Mouse (Mus musculus) limb, embryonic 11.5 days (tissue): ENCODE measurements around the gene Kif13a. TPM values are rescaled to one million over a fixed set of nuclear protein-coding genes. Genes with fewer than 3 reads are reported as not detected.

Source experiments
- ATAC-seq: fragments of 200-750 bp; cut with Nextera tagmentation; 2 replicates; pipeline ENCODE4 v1.8.0; 2017; ENCODE audit warnings: low read depth; ENCODE audit not compliant: insufficient number of reproducible peaks, low FRiP score, low TSS enrichment
- DNase-seq: peaks from one replicate; pipeline ENCODE4 v3.0.0-alpha.2; 2015; ENCODE audit warnings: low spot score
- H3K27ac ChIP-seq: fragments of 300-500 bp; sonication (generic); replicated peaks from 2 replicates; pipeline ENCODE4 v1.5.1; 2014; ENCODE audit warnings: low read depth, mild to moderate bottlenecking, low read length
- H3K27me3 ChIP-seq: fragments of 300-500 bp; sonication (generic); 2 replicates; pipeline ENCODE4 v1.6.1; 2014; ENCODE audit warnings: mild to moderate bottlenecking, low read length, mixed read lengths; ENCODE audit not compliant: control insufficient read depth, insufficient read depth
- H3K36me3 ChIP-seq: fragments of 300-500 bp; sonication (generic); 2 replicates; pipeline ENCODE4 v1.6.1; 2014; ENCODE audit warnings: mild to moderate bottlenecking, low read length, moderate library complexity, mixed read lengths; ENCODE audit not compliant: control insufficient read depth, insufficient read depth
- H3K4me1 ChIP-seq: fragments of 300-500 bp; sonication (generic); 2 replicates; pipeline ENCODE4 v1.6.1; 2014; ENCODE audit warnings: low read length, mixed read lengths; ENCODE audit not compliant: control insufficient read depth, insufficient read depth
- H3K4me2 ChIP-seq: fragments of 300-500 bp; sonication (generic); 2 replicates; pipeline ENCODE4 v1.6.1; 2014; ENCODE audit warnings: low read depth, mild to moderate bottlenecking, moderate library complexity; ENCODE audit not compliant: severe bottlenecking
- H3K4me3 ChIP-seq: fragments of 300-500 bp; sonication (generic); 2 replicates; pipeline ENCODE4 v1.5.1; 2014; ENCODE audit warnings: low read depth, low read length
- H3K9ac ChIP-seq: fragments of 300-500 bp; sonication (generic); 2 replicates; pipeline ENCODE4 v1.6.1; 2014; ENCODE audit warnings: mild to moderate bottlenecking, low read length
- H3K9me3 ChIP-seq: fragments of 300-500 bp; sonication (generic); 2 replicates; pipeline ENCODE4 v1.6.1; 2016; ENCODE audit warnings: low read length; ENCODE audit not compliant: control insufficient read depth
- WGBS: fragments of 180-500 bp; shearing (Covaris S2); extraction: QIAGEN DNeasy Blood & Tissue Kit; methylation state at CpG from one replicate; pipeline ENCODE4 v1.1.7; 2014; 5-methylcytosine and 5-hydroxymethylcytosine counted together
- polyA plus RNA-seq: library from polyadenylated mRNA; unstranded; fragments of >200 nt; fragmentation: Nextera tagmentation; extraction: Ambion mirVana; gene quantifications from 2 replicates; pipeline ENCODE4 v1.2.1, GENCODE M21; 2014

Kif13a gene
- polyA plus RNA-seq, 1 experiment from 2014 or later = 14.2 TPM

DNA sequence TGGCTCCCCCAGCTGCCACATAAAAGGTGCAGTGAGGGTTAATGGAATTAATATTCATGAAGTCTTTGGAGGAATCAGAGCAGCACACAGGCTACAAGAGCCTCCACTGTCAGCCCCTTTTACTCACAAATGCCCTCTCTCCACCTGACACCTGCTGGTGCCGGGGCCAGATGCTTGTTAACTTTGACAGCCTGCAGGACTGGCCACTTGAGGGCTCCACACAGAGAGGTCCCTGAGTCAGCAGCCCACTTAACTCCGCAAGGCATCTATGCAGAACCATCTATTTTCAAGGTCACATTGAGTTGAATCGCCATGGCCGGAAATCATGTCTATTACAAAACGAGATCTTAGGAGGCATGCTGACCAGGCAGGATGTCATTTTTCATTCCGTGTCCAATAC is 57.5 kb downstream of the Kif13a start:
- Histone ChIP-seq H3K36me3 (no peaks in the 10 kb centered on the region), H3K4me3 (no peak overlapping the region), H3K27ac (no peak overlapping the region), H3K4me2 (no peak overlapping the region), H3K27me3 (no peaks in the 10 kb centered on the region), H3K9ac (no peak overlapping the region), H3K9me3 (no peaks in the 10 kb centered on the region), H3K4me1 (peaks cover 5% of the 10 kb centered on the region; the same call in 1 of the 2 replicates)
- DNase-seq = peak; percentile 54
- no peak for ATAC-seq
- 58% methylated on average over 6 of the region's 6 CpGs for WGBS

- H3K27me3 ChIP-seq = no peaks in the 10 kb centered on the region
- no peak overlapping the region for H3K9ac ChIP-seq
- no peak overlapping the region for H3K27ac ChIP-seq
- no peaks in the 10 kb centered on the region for H3K9me3 ChIP-seq
- H3K4me1 ChIP-seq = peaks cover 5% of the 10 kb centered on the region; the same call in 1 of the 2 replicates
- no peak overlapping the region for H3K4me2 ChIP-seq
- H3K36me3 ChIP-seq = no peaks in the 10 kb centered on the region
- no peak overlapping the region for H3K4me3 ChIP-seq
- 94% methylated on average over 13 of the region's 13 CpGs for WGBS
- DNase-seq (no peak), ATAC-seq (no peak)
Measured at GRCm38 (mm10) chr13:46869464-46869863, 60.2 kb downstream of the Kif13a start.

- Histone ChIP-seq H3K4me1 (no peaks in the 10 kb centered on the region), H3K4me3 (no peak overlapping the region), H3K9me3 (no peaks in the 10 kb centered on the region), H3K9ac (no peak overlapping the region), H3K27me3 (no peaks in the 10 kb centered on the region), H3K4me2 (no peak overlapping the region), H3K27ac (no peak overlapping the region), H3K36me3 (no peaks in the 10 kb centered on the region)
- DNase-seq (no peak), ATAC-seq (no peak)
- 92% methylated on average over 3 of the region's 3 CpGs for WGBS
Measured at GRCm38 (mm10) chr13:46863169-46863748, 66.4 kb downstream of the Kif13a start.

GRCm38 (mm10) chr13:46859876-46860275 is 69.8 kb downstream of the Kif13a start:
- ATAC-seq = no peak

GRCm38 (mm10) chr13:46859173-46859572 is 70.5 kb downstream of the Kif13a start:
- no peak overlapping the region for H3K4me2 ChIP-seq
- H3K4me3 ChIP-seq = no peak overlapping the region
- H3K27me3 ChIP-seq = no peaks in the 10 kb centered on the region
- 95% methylated on average over 2 of the region's 2 CpGs for WGBS
- DNase-seq (no peak), ATAC-seq (no peak)
- H3K4me1 ChIP-seq = no peaks in the 10 kb centered on the region
- H3K27ac ChIP-seq = no peak overlapping the region
- H3K9me3 ChIP-seq = no peaks in the 10 kb centered on the region
- H3K9ac ChIP-seq = no peak overlapping the region
- H3K36me3 ChIP-seq = no peaks in the 10 kb centered on the region

More at GRCm38 (mm10) chr13:46859876-46860275, 69.8 kb downstream of the Kif13a start:
- Histone ChIP-seq H3K9ac (no peak overlapping the region), H3K9me3 (no peaks in the 10 kb centered on the region), H3K4me3 (no peak overlapping the region), H3K27ac (no peak overlapping the region), H3K36me3 (no peaks in the 10 kb centered on the region), H3K4me2 (no peak overlapping the region), H3K27me3 (no peaks in the 10 kb centered on the region), H3K4me1 (no peaks in the 10 kb centered on the region)
- whole genome bisulfite sequencing = 92% methylated on average over 2 of the region's 2 CpGs
- no peak for DNase-seq

GRCm38 (mm10) chr13:46858835-46859152 is 70.9 kb downstream of the Kif13a start:
- H3K4me2 ChIP-seq = no peak overlapping the region
- DNase-seq = no peak
- no peak for ATAC-seq
- WGBS = 87% methylated on average over 8 of the region's 8 CpGs
- no peaks in the 10 kb centered on the region for H3K4me1 ChIP-seq
- H3K9me3 ChIP-seq = no peaks in the 10 kb centered on the region
- H3K4me3 ChIP-seq = no peak overlapping the region
- H3K9ac ChIP-seq = no peak overlapping the region
- no peaks in the 10 kb centered on the region for H3K27me3 ChIP-seq
- no peak overlapping the region for H3K27ac ChIP-seq
- no peaks in the 10 kb centered on the region for H3K36me3 ChIP-seq

DNA sequence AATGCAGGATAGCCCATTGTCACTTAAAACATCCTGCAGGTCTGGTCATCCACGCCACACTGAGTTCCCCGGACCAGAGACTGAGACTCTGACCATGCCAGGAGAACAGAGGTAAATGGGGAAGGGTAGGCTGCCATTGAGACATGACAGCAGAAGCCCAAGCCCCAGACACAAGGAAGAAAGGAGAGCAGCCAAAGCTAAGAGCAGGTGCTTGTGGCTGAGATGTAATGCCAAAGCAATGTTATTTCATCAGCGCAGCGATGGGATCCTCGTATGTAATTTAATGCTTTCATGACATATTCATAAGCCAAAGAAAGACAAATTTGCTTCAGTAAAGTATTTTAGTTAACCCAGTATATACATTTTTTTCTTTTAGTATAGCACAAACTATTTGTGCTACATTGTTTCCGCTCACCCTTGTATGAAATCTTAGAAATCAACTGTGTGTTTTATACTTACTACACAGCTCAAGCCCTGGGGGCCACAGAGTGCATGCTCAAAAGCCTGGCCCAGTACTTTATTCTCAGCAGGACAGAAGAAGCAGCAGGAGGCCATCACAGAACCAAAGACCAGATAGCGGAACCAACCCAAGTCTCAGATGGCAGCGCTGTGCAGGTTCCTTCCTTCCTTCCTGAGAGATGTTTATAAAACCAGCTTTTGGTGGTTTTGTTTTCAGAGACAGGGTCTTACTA is 71.4 kb downstream of the Kif13a start:
- no peaks in the 10 kb centered on the region for H3K27me3 ChIP-seq
- H3K4me2 ChIP-seq = no peak overlapping the region
- ATAC-seq = no peak
- no peak overlapping the region for H3K27ac ChIP-seq
- WGBS = 92% methylated on average over 8 of the region's 8 CpGs
- no peak overlapping the region for H3K9ac ChIP-seq
- H3K4me1 ChIP-seq = no peaks in the 10 kb centered on the region
- H3K9me3 ChIP-seq = no peaks in the 10 kb centered on the region
- H3K36me3 ChIP-seq = no peaks in the 10 kb centered on the region
- no peak for DNase-seq
- no peak overlapping the region for H3K4me3 ChIP-seq

GRCm38 (mm10) chr13:46854456-46854855 is 75.2 kb downstream of the Kif13a start:
- Histone ChIP-seq H3K27me3 (no peaks in the 10 kb centered on the region), H3K4me1 (no peaks in the 10 kb centered on the region), H3K9ac (no peak overlapping the region), H3K4me3 (no peak overlapping the region), H3K4me2 (no peak overlapping the region), H3K36me3 (no peaks in the 10 kb centered on the region), H3K27ac (no peak overlapping the region), H3K9me3 (no peaks in the 10 kb centered on the region)
- DNase-seq = no peak
- ATAC-seq = no peak
- WGBS = 85% methylated on average over 5 of the region's 5 CpGs

GRCm38 (mm10) chr13:46852470-46852869 is 77.2 kb downstream of the Kif13a start:
- H3K27ac ChIP-seq = no peak overlapping the region
- no peaks in the 10 kb centered on the region for H3K4me1 ChIP-seq
- H3K9ac ChIP-seq = no peak overlapping the region
- H3K27me3 ChIP-seq = no peaks in the 10 kb centered on the region
- H3K36me3 ChIP-seq = no peaks in the 10 kb centered on the region
- ATAC-seq (no peak), DNase-seq (no peak)
- no peak overlapping the region for H3K4me2 ChIP-seq
- H3K9me3 ChIP-seq = no peaks in the 10 kb centered on the region
- WGBS = 94% methylated on average over 4 of the region's 4 CpGs
- H3K4me3 ChIP-seq = no peak overlapping the region
